Mouse (Mus musculus) embryo, embryonic 10.5 days (tissue): Measurements from ENCODE around the gene Mrpl21.

Experiments used
- DNase-seq: peaks from one replicate; pipeline ENCODE4 v3.0.0-alpha.2; 2015; ENCODE audit warnings: low spot score

Gene Mrpl21

GRCm38 (mm10) chr19:3297775-3298174 is 15.1 kb downstream of the Mrpl21 start:
- no peak for DNase-seq

GRCm38 (mm10) chr19:3304017-3304416 is 21.3 kb downstream of the Mrpl21 start:
- DNase-seq: no peak

GRCm38 (mm10) chr19:3307175-3307949 is 24.7 kb downstream of the Mrpl21 start:
- DNase-seq: no peak

GRCm38 (mm10) chr19:3319341-3319740 is 36.6 kb downstream of the Mrpl21 start:
- DNase-seq: no peak

- no peak for DNase-seq
These were observed 37.4 kb downstream of the Mrpl21 start for GRCm38 (mm10) chr19:3320086-3320485.

- DNase-seq: peak; percentile 24
These were observed 38.1 kb downstream of the Mrpl21 start for GRCm38 (mm10) chr19:3320801-3321200.

GRCm38 (mm10) chr19:3321617-3322016 is 38.9 kb downstream of the Mrpl21 start:
- DNase-seq: peak; percentile 27

- peak; percentile 40 for DNase-seq
These were observed 39.7 kb downstream of the Mrpl21 start, which contains the start of gene Cpt1a for GRCm38 (mm10) chr19:3322261-3322969. Cpt1a (plus strand) TSS chr19:3322334.

GRCm38 (mm10) chr19:3323201-3323621 is 40.5 kb downstream of the Mrpl21 start:
- DNase-seq: peak; percentile 83

GRCm38 (mm10) chr19:3323753-3324270 is 41.1 kb downstream of the Mrpl21 start:
- DNase-seq: peak; percentile 42

GRCm38 (mm10) chr19:3324271-3324811 is 41.6 kb downstream of the Mrpl21 start:
- DNase-seq: peak; percentile 59

- DNase-seq: peak; percentile 94
These were observed 42.4 kb downstream of the Mrpl21 start for GRCm38 (mm10) chr19:3324931-3325711.

- peak; percentile 19 for DNase-seq
These were observed 43.2 kb downstream of the Mrpl21 start for GRCm38 (mm10) chr19:3325771-3326478.

- no peak for DNase-seq
These were observed 43.9 kb downstream of the Mrpl21 start for GRCm38 (mm10) chr19:3326479-3327047.

- no peak for DNase-seq
These were observed 50.5 kb downstream of the Mrpl21 start for GRCm38 (mm10) chr19:3333247-3333646.

GRCm38 (mm10) chr19:3333694-3334515 is 51.2 kb downstream of the Mrpl21 start:
- no peak for DNase-seq

- DNase-seq: no peak
These were observed 51.8 kb downstream of the Mrpl21 start for GRCm38 (mm10) chr19:3334550-3334949.

- DNase-seq: no peak
These were observed 53.2 kb downstream of the Mrpl21 start for GRCm38 (mm10) chr19:3335917-3336316.

GRCm38 (mm10) chr19:3336485-3337255 is 54.0 kb downstream of the Mrpl21 start:
- no peak for DNase-seq
